Mouse (Mus musculus): Measurements from ENCODE around the gene Slc9c1. TPM values are rescaled to one million over a fixed set of nuclear protein-coding genes. Genes with fewer than 3 reads are reported as not detected.

Slc9c1 gene
- total RNA-seq, 2 experiments from 2014 or later = not detected

- DNase-seq (ENCODE audit: low spot score in 2 of 2) = no peak
These were observed 89.7 kb downstream of the Slc9c1 start for GRCm38 (mm10) chr16:45624791-45625190.

GRCm38 (mm10) chr16:45625342-45625741 is 90.2 kb downstream of the Slc9c1 start:
- DNase-seq (ENCODE audit: low spot score in 2 of 2) = no peak

- DNase-seq (ENCODE audit: low spot score in 2 of 2) = no peak
These were observed 94.5 kb downstream of the Slc9c1 start for GRCm38 (mm10) chr16:45629497-45630105.

GRCm38 (mm10) chr16:45630347-45630960 is 95.3 kb downstream of the Slc9c1 start:
- no peak for DNase-seq (ENCODE audit: low spot score in 2 of 2)

GRCm38 (mm10) chr16:45632420-45632819 is 97.3 kb downstream of the Slc9c1 start:
- DNase-seq (ENCODE audit: low spot score in 2 of 2) = no peak

- no peak for DNase-seq (ENCODE audit: low spot score in 2 of 2)
These were observed 100.7 kb downstream of the Slc9c1 start for GRCm38 (mm10) chr16:45635826-45636225.

GRCm38 (mm10) chr16:45640070-45640762 is 105.1 kb downstream of the Slc9c1 start:
- no peak for DNase-seq (ENCODE audit: low spot score in 2 of 2)

- DNase-seq (ENCODE audit: low spot score in 2 of 2) = no peak
These were observed 106.2 kb downstream of the Slc9c1 start for GRCm38 (mm10) chr16:45641301-45641700.

GRCm38 (mm10) chr16:45643944-45644343 is 108.8 kb downstream of the Slc9c1 start:
- DNase-seq (ENCODE audit: low spot score in 2 of 2) = no peak

- DNase-seq (ENCODE audit: low spot score in 2 of 2) = no peak
These were observed 109.3 kb downstream of the Slc9c1 start for GRCm38 (mm10) chr16:45644380-45644779.

GRCm38 (mm10) chr16:45651497-45651896 is 116.4 kb downstream of the Slc9c1 start:
- DNase-seq (ENCODE audit: low spot score in 2 of 2) = no peak

- DNase-seq (ENCODE audit: low spot score in 2 of 2) = no peak
These were observed 118.2 kb downstream of the Slc9c1 start for GRCm38 (mm10) chr16:45653009-45653933.

GRCm38 (mm10) chr16:45653934-45654332 is 118.8 kb downstream of the Slc9c1 start, which contains the start of gene BC016579:
Gene BC016579 (minus strand): TSS chr16:45654068.
- no peak for DNase-seq (ENCODE audit: low spot score in 2 of 2)

GRCm38 (mm10) chr16:45654465-45654864 is 119.4 kb downstream of the Slc9c1 start:
- no peak for DNase-seq (ENCODE audit: low spot score in 2 of 2)

Other genes with a start within 250 kb of the Slc9c1 start
- gene Cd200, start 126.3 kb upstream of the Slc9c1 start, total RNA-seq (2021) = 10 to 100 TPM; 82.9 to 87.7 TPM
- gene Gm609, start 42.3 kb upstream of the Slc9c1 start, total RNA-seq (2021) = under 1 TPM; 0.14 to 0.45 TPM
- under 1 TPM in 1 of 2 experiments, not detected in 1; 0.84 TPM for gene Gm17783, start 3.3 kb upstream of the Slc9c1 start, total RNA-seq (2021)
- under 1 TPM; 0.11 to 0.34 TPM for gene Gcsam, start 75.1 kb downstream of the Slc9c1 start, total RNA-seq (2021)
- gene BC016579, start 118.8 kb downstream of the Slc9c1 start, total RNA-seq (2021) = under 1 TPM; 0.23 to 0.36 TPM
- gene Tmprss7, start 158.3 kb downstream of the Slc9c1 start, total RNA-seq (2021) = under 1 TPM; 0.11 to 0.17 TPM
- 10 to 100 TPM; 15.5 to 20.6 TPM for gene Tagln3, start 189.3 kb downstream of the Slc9c1 start, total RNA-seq (2021)
- gene Abhd10, start 207.6 kb downstream of the Slc9c1 start, total RNA-seq (2021) = 10 to 100 TPM; 31.8 to 36.8 TPM

All from adrenal gland, postnatal 4 days (tissue).